Mouse (Mus musculus): ENCODE measurements around the gene Srrm2.

The Srrm2 gene

DNA sequence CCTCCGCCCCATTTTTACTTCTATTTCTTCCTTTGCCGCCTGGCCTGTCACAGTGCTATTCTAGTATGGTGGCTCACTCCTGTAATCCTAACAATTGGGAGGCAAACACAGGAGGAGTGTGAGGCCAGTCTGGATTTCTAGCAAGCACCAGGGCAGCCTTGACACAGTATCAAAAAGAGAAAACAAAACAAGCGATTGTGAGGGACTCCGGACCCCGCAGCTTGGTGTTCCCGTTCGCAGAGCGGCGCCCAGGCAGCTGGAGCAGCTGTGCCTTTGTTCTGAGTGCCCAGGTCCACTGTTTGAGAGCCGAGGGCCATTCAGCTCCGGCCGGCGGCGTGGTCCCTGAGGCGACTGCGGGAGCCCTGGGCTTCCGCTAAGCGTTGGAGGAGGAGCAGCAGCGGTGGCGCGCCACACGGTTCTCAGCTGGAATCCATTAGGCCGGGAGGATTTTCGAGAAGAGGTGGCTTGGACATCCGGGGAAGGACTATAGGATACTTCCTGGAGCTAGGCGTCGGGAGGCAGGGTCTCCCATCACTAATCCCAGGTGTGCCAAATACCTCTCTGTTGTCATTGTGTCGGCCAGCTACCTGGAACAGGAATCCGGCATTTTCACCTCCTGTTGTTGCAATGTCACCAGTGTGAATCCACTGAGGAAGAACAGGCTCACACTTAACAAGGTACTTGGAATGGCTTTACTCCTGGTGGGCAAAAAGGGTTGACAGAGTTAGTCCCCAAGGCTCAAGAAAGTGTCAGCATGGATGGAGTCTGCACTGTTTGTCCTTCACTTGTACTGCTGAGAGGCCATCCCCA lies at the start of gene Srrm2:
Srrm2 (plus strand) TSS at position 264 of the 810 bp plus-strand sequence.
- DNase-seq (ENCODE audit: low spot score), result peak; percentile 52

DNA sequence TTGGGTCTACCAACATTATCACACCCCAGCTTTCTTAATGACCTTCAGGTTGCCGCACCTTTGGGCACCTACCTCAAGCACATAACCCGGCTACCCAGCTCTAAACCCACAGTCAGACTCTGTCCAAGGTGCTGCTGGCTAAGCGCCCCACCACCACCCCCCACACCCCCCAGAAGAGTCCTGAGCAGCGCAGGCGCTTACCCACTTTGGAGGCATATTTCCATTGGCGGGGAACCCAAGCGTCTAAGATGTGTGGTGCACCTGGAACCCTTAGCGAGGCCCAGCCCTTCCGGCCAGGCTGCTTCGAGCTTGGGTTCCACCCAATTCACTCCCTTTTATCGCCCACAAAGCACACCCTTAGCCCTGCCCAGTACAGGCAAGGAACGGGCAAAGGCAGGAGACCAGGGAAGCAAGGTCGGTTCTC lies 49.7 kb upstream of the Srrm2 start, which contains the start of gene Paqr4:
Paqr4 (minus strand) TSS at position 270 of the 424 bp plus-strand sequence.
- DNase-seq (ENCODE audit: low spot score), result no peak

DNA sequence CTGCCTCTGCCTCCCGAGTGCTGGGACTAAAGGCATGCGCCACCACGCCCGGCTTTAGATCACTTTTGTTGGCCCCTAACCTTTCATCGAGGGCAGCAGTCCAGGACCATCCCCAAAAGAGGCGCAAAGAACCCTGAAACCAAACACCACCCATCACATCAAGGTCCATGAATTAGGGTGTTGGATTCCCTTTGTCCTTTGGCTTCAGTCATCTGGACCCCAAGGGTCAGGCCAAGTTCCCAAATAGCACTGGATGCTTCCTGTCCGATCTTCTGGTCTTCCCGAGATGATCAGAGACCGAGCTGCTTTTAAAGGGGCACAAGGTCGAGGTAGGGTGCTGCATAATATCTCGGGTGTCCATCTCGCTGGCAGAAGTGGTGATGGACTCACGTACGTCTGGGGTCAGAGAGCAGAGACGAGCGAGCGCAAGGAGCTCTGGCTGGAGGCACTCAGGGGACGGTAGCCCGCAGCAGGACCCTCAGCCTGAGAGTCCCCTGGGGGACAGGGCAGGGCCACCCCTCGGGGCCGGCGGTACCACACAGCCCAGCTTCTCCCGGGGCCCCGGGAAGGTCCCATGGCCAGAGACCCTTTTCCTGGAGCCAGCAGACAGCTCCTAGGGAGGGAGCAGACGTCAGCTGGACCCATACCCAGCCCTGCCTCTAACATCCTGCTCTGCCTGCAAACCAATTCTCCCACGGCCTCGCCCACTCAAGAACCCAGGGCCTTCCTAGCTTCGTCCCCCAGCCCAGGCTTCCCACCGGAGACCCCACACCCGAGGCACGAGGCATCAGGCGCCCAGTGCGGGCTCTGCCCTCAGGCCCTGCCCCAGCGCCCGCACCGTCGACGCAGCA lies 48.7 kb upstream of the Srrm2 start:
- DNase-seq (ENCODE audit: low spot score), result no peak

DNA sequence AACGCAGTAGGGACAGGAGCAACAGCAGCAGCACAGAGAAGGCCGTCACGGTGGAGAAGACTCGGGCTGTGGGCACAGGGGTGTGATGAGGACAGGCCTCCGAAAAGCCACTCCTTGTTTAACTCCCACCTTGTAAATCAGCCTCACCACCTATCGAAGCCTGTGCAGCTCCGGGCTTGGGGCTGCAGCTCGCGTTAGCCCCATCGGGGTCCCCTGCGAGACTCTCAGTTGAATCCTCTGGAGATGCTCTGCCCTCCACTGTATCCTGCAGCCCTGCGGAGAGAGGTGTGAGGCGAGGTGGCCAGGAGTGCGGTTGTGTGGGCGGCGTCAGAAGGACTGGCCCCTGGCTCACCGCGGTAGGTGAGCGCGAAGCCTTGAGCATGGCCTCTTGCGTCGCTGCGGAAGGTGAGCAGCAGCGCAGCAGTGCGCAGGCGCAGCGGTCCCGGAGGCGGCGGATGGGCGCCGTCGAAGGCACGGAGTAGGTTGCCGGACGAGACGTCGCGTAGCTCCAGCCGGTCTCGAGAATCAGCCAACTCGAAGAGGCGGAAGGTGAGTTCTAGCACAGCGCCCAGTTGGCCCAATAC lies 48.0 kb upstream of the Srrm2 start:
- no peak for DNase-seq (ENCODE audit: low spot score)

DNA sequence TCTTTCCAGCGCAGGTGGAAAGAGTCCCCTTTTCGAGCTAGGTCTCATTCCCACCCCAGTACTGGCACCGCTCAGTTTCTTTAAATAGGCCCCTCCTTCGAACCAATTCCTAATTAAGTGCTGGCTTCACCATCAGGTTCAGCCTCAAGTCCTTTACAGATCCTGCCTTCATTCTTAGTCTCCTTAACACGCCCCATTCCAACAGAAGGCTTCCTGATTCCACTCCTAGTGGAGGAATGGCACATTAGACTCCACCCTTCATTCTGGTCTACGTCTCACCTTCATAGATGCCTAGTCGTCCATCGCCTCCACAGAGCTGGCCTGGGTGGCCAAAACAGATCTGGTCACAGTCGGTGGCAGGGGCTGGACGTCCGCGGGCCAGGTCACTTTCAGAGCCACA lies 47.4 kb upstream of the Srrm2 start:
- DNase-seq (ENCODE audit: low spot score), result no peak

DNA sequence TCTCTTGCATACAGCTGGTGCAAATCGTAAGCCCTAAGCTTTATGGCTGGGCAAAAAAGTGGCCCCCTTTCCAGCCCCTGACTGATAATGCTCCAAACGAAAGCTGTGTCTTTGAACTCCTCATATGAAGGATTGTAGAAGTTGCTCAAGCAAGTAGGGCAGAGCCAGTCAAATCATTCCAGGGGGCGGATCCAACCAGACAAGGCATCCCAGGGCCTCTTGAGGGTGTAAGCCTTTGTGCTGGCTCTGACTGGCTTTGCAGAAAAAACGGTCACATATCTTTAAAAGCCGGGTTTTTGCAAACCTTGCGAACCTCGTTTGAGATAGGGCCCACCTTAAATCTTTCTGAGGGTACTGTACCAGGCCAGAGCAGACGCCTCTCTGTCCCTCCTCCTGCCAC lies 46.3 kb upstream of the Srrm2 start:
- DNase-seq (ENCODE audit: low spot score), result no peak

DNA sequence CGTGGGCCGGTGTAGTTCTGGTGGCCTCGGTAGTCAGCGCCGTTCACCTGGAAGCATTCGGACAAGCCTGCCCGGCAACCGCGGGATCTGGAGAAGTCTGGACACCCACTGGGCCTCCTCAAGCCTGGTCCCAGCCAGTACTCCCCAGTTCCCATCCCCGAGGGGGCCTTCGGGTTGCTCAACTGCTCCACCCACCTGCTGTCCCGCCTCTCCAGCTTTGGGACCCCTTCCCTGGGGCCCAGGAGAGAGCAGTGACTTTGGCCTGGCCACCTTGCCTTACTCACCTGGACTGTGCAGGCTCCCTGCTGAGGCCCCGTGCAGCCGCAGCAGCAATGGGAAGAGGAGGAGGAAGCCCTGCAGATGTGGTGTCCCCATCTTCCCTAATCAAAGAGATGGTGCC lies 45.7 kb upstream of the Srrm2 start:
- no peak for DNase-seq (ENCODE audit: low spot score)

DNA sequence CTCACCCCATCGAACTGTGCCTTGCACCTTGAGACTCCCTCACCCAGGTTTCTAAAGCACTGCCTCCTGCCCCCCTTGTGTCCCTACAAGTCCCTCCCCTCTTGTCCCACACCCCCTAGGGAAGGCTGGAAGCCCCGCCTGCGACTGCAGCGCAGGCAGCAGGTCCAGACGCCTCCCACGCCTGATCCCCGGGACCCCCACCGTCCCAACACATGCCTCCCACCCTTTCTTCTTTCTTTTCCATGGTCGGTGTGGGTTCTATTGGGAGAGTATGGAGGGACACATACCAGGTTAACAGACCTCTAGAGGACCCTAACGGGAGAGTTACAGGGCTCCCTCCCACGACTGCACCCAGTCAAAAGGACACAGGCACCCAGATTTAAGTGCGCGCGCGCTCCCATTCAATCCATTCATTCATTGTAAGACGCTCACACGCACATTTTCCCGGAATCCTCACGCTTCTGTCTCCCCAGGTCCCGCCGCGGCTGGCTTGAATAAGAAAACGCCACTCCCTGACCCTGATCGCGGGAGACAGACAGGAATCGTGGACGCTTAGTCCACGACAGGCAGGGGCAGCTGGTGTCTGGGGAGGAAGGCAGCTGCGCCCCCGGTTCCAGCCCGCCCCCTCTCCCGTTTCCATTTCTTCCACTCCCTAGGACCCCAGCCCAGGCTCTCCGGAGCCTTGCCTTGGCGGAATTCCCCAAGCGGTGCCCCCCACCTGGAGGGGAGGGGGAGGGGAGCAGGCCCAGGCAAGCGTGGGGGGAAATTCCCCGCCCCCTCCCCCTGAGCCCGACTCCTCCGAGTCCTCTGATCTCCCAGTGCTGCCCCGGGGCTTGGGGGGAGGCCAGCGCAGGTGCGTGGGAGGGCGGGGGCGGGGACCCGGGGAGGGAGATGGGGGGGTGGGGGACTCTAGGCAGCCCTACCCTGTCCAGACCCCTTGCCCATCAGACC lies 44.8 kb upstream of the Srrm2 start, which contains the start of gene Kremen2:
Kremen2 (minus strand) TSS at position 533 of the 951 bp plus-strand sequence.
- no peak for DNase-seq (ENCODE audit: low spot score)

DNA sequence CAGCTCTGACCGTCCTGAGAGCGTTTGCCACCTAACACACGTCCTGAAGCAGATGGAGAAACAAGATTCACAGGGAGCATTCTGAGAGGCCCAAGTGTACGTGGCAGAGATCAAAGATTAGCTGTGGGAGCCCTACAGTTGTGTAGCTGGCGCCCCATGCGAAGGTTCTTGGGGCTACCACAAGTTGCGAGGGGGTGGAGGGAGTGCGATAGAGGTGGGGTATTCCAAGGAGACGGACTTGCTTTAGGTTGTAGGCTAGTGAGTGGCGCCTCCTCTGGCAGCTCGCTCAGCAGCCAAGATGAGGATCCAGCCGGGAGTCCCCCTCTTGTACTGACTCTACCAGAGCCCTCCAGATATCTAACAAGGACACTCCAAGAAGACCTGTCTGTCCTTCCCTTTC lies 44.0 kb upstream of the Srrm2 start:
- DNase-seq (ENCODE audit: low spot score), result no peak

DNA sequence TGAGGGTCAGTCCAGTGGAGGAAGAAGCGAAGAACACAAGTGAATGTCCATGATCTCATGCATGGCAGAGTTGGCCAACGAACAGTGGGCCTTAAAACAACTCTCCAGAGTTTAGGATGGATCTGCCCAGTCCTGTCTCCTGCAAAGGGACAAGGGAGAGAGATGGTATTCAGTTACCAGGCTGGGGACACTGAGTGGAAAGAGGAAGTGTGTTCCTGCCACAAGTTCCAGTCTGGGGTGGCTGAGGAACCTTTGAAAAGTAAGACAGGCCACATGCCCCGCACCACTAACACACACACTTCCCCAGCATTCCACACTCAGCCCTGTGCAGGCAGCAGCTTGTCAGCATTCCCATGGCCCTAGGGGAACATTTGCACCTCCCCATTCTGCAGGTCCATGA lies 43.6 kb upstream of the Srrm2 start:
- no peak for DNase-seq (ENCODE audit: low spot score)

DNA sequence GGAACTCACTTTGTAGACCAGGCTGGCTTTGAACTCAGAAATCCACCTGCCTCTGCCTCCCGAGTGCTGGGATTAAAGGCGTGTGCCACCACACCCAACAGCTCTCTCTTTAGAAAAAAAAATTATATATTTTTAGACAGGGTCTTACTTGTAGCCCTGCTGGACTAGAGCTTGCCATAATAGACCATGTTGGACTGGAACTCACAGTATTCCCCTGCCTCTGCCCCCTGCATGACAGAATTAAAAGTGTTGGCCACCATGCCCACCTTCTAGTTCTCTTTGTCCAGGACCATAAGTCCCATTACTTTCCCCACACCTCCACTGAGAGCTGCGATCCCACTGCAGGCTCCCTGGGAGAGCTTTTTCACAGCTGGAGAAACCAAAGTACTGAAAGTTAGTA lies 42.9 kb upstream of the Srrm2 start:
- no peak for DNase-seq (ENCODE audit: low spot score)

DNA sequence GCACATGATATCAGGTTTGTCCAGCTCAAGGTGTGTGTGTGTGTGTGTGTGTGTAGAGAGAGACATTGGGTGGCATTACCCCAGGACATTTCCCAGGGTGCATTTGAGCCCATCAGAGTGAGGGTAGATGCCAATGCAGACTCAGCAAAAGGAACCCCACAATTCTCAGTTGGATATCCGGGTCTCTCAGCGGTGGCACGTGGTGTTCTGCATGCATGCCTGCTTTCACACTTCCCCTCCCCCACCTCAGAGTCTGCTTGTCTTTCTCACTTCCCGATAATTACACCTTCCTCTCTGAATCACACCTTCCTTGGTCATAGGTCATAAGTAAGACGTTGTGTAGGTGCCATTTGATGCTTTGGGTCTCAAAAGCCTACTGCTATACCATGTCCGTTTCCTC lies 42.3 kb upstream of the Srrm2 start:
- no peak for DNase-seq (ENCODE audit: low spot score)

DNA sequence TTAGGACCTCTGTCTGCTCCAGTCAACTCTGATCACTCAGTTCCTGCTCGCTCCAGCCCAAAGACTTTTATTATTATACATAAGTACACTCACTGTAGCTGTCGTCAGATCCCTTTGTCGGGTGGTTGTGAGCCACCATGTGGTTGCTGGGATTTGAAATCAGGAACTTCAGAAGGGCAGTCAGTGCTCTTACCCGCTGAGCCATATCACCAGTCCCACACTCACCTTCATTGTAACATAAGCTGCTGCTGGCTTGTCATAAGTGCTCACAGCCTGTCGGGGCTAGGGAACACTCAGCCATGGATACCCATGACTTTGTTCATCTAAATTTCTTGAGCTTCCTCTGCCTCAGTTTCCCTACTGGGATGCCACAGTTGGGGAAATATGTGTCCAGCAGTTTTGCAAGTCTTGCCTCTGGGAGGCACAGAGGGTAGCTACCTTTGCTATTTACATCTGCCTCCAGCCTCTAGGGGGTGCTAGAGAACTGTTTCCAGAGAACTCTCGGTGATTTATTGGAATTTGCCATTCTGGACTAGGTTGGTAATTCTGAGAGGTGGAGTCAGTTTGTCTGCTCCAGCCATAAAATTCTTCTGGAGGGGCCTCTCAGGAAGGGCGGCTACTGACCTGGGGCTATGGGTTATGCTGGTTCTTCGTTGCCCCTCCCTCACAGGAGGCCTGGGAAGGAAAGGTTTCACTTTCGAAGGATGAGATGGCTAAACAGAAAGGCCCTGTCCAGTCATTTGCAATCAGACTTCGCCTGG lies 41.5 kb upstream of the Srrm2 start:
- DNase-seq (ENCODE audit: low spot score), result peak; percentile 68

DNA sequence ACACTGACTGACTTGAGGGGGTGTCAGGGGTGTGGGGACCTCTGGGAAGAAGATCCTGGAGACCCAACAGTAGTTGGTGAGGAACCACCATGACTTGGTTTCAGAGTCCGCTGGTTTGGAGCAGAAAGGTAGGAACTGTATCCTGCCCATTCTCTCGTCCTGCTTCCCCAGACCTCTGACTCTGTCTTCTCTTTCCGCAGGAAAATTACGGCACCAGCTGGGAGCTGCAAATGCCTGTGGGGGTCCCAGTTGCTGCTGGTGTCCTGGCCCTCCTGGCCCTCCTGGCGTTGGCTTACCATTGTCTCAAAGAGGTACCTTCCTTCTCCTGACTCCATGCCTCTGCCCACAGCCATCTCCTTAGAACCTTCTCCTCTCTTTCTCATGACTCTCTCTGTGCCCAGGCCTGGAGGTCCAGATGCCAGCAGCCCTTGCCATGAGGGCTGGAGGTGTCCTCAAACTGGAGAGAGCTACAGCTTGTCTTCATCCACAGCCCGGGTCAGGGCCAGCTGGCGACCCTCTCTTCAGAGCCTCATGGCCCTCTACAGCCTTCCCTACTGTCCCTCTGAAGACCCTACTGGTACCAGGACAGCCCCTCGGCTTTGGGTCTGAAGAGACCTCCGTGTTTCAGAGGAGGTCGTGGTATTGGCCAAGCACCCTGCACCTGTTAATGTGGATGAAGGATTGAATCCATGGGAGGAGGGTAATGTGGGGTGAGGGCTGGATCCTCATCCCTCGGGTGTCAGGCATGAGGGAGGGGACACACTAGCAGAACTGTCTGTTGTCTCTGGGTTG lies 40.7 kb upstream of the Srrm2 start:
- DNase-seq (ENCODE audit: low spot score), result no peak

DNA sequence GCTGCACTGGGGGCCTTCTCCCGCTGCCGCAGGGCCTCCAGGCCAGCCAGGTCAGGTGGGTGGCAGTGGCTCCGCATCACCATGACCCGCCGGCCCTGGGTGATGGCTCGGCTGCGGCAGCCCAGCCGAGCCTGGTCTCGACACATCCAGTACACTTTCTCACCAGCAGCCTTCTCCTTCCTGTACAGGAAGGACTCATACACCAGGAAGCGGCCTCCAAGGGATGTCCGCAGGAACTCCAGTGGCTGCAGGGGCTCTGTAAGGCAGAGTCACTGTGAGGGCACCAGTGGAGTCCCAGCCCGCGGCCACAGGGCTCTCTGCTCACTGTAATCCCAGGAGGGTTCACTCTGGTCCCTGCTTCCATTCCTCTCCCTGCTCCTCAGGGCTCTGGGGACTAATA lies 34.6 kb upstream of the Srrm2 start:
- DNase-seq (ENCODE audit: low spot score), result no peak

DNA sequence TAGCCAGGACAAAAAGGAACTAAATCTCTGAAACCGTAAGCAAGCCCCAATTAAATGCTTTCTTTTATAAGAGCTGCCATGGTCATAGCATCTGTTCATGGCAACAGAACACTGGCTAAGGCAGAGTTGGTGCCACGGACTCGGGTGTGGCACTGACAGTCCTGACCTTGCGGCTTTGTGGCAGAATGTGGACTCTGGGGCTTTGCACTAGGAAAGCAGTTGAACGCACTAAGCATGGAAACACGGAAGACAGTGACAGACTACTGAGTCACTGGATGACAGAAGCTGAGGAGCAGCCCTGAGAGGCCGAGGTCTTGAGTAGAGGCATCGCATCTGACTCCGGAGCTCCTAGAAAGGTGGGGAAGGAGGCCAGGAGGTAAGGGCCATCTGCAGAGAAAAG lies 32.8 kb upstream of the Srrm2 start:
- DNase-seq (ENCODE audit: low spot score), result no peak

DNA sequence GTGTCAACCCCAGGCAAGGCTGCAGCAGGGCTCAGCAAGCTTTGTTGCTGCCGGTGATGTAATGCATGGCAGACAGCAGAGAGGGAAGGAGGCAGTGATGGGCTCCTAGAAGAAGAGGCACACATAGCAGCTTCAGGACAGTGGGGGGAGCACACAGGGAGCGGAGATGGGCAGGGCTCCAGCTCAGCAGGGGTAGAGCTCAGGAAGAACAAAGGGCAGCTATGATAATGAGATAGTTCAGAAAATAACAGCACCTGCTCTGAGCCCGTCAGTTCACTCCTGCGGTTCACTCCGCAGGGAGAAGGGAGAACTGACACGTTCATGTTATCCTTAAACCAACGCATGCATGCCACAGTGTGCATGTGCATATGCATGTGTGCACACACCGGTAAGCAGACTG lies 31.5 kb upstream of the Srrm2 start:
- DNase-seq (ENCODE audit: low spot score), result no peak

DNA sequence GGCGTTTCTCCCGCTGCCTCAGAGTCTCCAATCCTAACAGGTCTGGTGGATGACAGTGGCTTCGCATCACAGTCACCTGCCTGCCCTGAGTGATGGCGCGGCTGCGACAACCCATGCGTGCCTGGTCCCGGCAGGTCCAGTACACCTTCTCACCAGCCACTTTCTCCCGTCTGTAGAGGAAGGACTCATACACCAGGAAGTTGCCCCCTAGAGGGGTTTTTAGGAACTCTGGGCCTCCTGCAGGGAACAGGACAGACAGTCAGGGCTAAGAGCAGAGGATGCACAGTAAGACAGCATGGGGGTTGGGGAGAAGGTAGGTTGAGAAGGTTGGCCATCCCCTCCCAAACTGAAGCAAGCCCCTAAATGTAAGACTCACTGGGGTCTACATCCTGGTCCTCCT lies 30.1 kb upstream of the Srrm2 start:
- no peak for DNase-seq (ENCODE audit: low spot score)

DNA sequence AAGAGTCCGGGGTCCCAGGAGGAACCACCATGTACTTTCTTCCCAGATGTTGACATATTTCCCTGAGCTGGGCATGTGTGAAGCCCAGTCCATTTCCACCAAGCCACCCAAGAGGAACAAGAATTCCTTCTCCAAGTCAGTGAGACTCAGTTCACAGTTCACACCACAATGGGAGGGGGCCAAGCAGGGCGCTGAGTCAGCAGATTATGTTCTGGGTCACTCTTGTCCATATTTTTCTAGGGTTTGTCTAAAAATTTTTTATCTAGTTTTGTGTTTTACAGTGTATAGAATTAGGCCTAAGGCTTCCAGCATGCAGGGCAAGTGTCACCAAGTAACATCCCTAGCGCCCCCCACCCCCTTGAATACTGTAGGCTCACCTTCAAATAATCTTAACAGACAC lies 29.2 kb upstream of the Srrm2 start:
- DNase-seq (ENCODE audit: low spot score), result no peak

DNA sequence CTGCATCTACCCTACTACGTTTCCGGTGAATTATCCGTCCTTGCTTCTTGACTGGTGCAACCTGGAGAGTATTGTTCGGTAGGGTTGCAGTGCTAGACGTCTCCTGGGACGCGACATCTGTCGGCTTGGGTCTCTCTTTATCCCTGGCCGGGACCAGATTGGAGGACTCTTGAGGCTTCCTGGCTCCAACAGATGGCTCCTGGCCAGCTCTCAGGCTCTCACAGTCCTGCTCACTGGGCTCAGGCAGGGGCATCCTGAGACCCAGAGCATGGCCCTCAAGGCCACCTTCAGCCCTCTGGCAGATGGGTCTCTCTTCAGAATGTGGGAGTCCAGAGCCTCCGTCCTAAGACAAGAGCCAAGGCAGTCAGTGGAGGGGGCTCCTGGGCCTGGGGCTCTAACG lies 27.4 kb upstream of the Srrm2 start:
- DNase-seq (ENCODE audit: low spot score), result no peak
